Mouse (Mus musculus) CH12.LX (cell line): ENCODE results near the gene Slc25a34. TPM values are rescaled to one million over a fixed set of nuclear protein-coding genes. Genes with fewer than 3 reads are reported as not detected.

ENCODE experiments used
- DNase-seq: peaks from one replicate; pipeline ENCODE4 v3.0.0-alpha.2; 2013; ENCODE audit errors: extremely low read depth
- H3K27ac ChIP-seq: 2 replicates; pipeline ENCODE4 v1.5.1; 2012; ENCODE audit warnings: low read depth, mild to moderate bottlenecking, control low read depth, moderate library complexity; ENCODE audit not compliant: insufficient read depth
- H3K27me3 ChIP-seq: replicated peaks from 2 replicates; pipeline ENCODE3; 2012; ENCODE audit warnings: inconsistent platforms
- H3K36me3 ChIP-seq, 2 experiments: replicated peaks in 1 of 2; 2 replicates each; pipeline versions ENCODE3 to v1.6.1; 2012; ENCODE audit warnings: inconsistent platforms in 1 of 2, low read length in 1 of 2, mild to moderate bottlenecking in 1 of 2, mixed read lengths in 1 of 2, moderate library complexity in 1 of 2; ENCODE audit not compliant: control insufficient read depth in 1 of 2, insufficient read depth in 1 of 2
- H3K4me1 ChIP-seq, 2 experiments: 2 replicates each; pipeline ENCODE4 v1.6.1; 2012; ENCODE audit warnings: inconsistent platforms in 1 of 2, moderate library complexity in 1 of 2; ENCODE audit not compliant: insufficient read depth in 2 of 2, control insufficient read depth in 1 of 2
- H3K4me2 ChIP-seq: 2 replicates; pipeline ENCODE4 v1.6.1; 2012; ENCODE audit warnings: low read depth, mild to moderate bottlenecking, control low read depth; ENCODE audit not compliant: poor library complexity, insufficient read depth, severe bottlenecking
- H3K4me3 ChIP-seq, 3 experiments: fragments of 150-350 bp in 1 of 3; sonication (generic) in 1 of 3; replicated peaks in 1 of 3; 2 replicates each; pipeline versions ENCODE3 to v1.5.1; 2011 to 2012; ENCODE audit warnings: low read depth in 2 of 3, low read length in 2 of 3, mild to moderate bottlenecking in 2 of 3, moderate library complexity in 2 of 3, control low read depth in 1 of 3, improper control_type of control experiment in 1 of 3, inconsistent platforms in 1 of 3, mixed read lengths in 1 of 3; ENCODE audit not compliant: poor library complexity in 1 of 3
- H3K79me2 ChIP-seq: replicated peaks from 2 replicates; pipeline ENCODE4 v1.6.1; 2012; ENCODE audit warnings: mild to moderate bottlenecking, moderate library complexity; ENCODE audit not compliant: control insufficient read depth, poor library complexity, insufficient read depth, severe bottlenecking; ENCODE audit errors: extremely low read depth
- H3K9ac ChIP-seq: 2 replicates; pipeline ENCODE4 v1.6.1; 2012; ENCODE audit warnings: low read depth, mild to moderate bottlenecking, control low read depth, moderate library complexity; ENCODE audit not compliant: insufficient read depth
- H3K9me3 ChIP-seq: replicated peaks from 2 replicates; pipeline ENCODE3; 2012; ENCODE audit warnings: low read length, inconsistent platforms, mixed read lengths
- BHLHE40 ChIP-seq: IDR thresholded peaks from 2 replicates; pipeline ENCODE4 v1.6.1; 2011; ENCODE audit warnings: mild to moderate bottlenecking, low read depth, low read length, improper control_type of control experiment
- CHD2 ChIP-seq: IDR thresholded peaks from 2 replicates; pipeline ENCODE4 v1.6.1; 2011; ENCODE audit warnings: low read length, improper control_type of control experiment
- ETS1 ChIP-seq: conservative IDR thresholded peaks from 2 replicates; pipeline ENCODE4 v1.6.1; 2012; ENCODE audit warnings: low read depth, mild to moderate bottlenecking, inconsistent platforms, low read length, improper control_type of control experiment, moderate library complexity
- IRF4 ChIP-seq: IDR thresholded peaks from 2 replicates; pipeline ENCODE4 v1.6.1; 2014; ENCODE audit warnings: low read depth, mild to moderate bottlenecking, inconsistent platforms, low read length, improper control_type of control experiment
- JUN ChIP-seq: IDR thresholded peaks from 2 replicates; pipeline ENCODE4 v1.6.1; 2011; ENCODE audit warnings: low read depth, mild to moderate bottlenecking, low read length, improper control_type of control experiment, moderate library complexity; ENCODE audit not compliant: insufficient read depth
- JUND ChIP-seq: conservative IDR thresholded peaks from 2 replicates; pipeline ENCODE4 v1.6.1; 2011; ENCODE audit warnings: low read depth, low read length, improper control_type of control experiment
- MAZ ChIP-seq: IDR thresholded peaks from 2 replicates; pipeline ENCODE4 v1.6.1; 2012; ENCODE audit warnings: low read depth, mild to moderate bottlenecking, inconsistent platforms, low read length, improper control_type of control experiment, moderate library complexity
- MEF2A ChIP-seq: IDR thresholded peaks from 2 replicates; pipeline ENCODE4 v1.6.1; 2014; ENCODE audit warnings: low read depth, mild to moderate bottlenecking, inconsistent platforms, low read length, improper control_type of control experiment, borderline replicate concordance
- MXI1 ChIP-seq: IDR thresholded peaks from 2 replicates; pipeline ENCODE4 v1.6.1; 2011; ENCODE audit warnings: mild to moderate bottlenecking, low read depth, low read length, improper control_type of control experiment
- MYC ChIP-seq: IDR thresholded peaks from 2 replicates; pipeline ENCODE4 v1.6.1; 2011; ENCODE audit warnings: low read depth, mild to moderate bottlenecking, improper control_type of control experiment, low read length
- POLR2A ChIP-seq: IDR thresholded peaks from 2 replicates; pipeline ENCODE4 v1.6.1; 2011; ENCODE audit warnings: low read depth, mild to moderate bottlenecking, improper control_type of control experiment, low read length
- RCOR1 ChIP-seq: conservative IDR thresholded peaks from 2 replicates; pipeline ENCODE4 v1.6.1; 2012; ENCODE audit warnings: low read depth, mild to moderate bottlenecking, inconsistent platforms, low read length, improper control_type of control experiment
- SIN3A ChIP-seq: IDR thresholded peaks from 2 replicates; pipeline ENCODE4 v1.6.1; 2012; ENCODE audit warnings: low read length, improper control_type of control experiment, inconsistent platforms
- SMC3 ChIP-seq: IDR thresholded peaks from 2 replicates; pipeline ENCODE4 v1.6.1; 2011; ENCODE audit warnings: low read depth, low read length, improper control_type of control experiment
- UBTF ChIP-seq: IDR thresholded peaks from 2 replicates; pipeline ENCODE4 v1.6.1; 2012; ENCODE audit warnings: low read depth, mild to moderate bottlenecking, inconsistent platforms, low read length, improper control_type of control experiment, moderate library complexity
- ZC3H11A ChIP-seq: IDR thresholded peaks from 2 replicates; pipeline ENCODE4 v1.6.1; 2012; ENCODE audit warnings: low read depth, mild to moderate bottlenecking, inconsistent platforms, low read length, improper control_type of control experiment
- dilution Hi-C: fragments of 300-500 bp; cut with MboI; formaldehyde crosslinking; loops from 2 replicates; pipeline ENCODE4 v1.14.3; 2020; ENCODE audit warnings: low sequenced_read_pairs; ENCODE audit not compliant: extremely low pct_unique_long_range_greater_than_20kb, extremely low pct_ligation_motif_present
- in situ Hi-C: fragments of 300-500 bp; cut with MboI; formaldehyde crosslinking; loops from 3 replicates; pipeline ENCODE4 v1.14.3; 2019; ENCODE audit warnings: low sequenced_read_pairs, low pct_ligation_motif_present, low pct_unique_long_range_greater_than_20kb, mixed read lengths
- polyA plus RNA-seq: library from polyadenylated mRNA; unstranded; fragments of >175 nt; gene quantifications from 2 replicates; pipeline ENCODE4 v1.2.1, GENCODE M21; 2012; ENCODE audit warnings: low read depth; ENCODE audit not compliant: insufficient read length
- total RNA-seq, 2 experiments: library from RNA; depleted of rRNA; stranded (reverse); fragments of 300-350 nt in 1 of 2; fragments of >200 nt in 1 of 2; gene quantifications; 2 replicates each; pipeline ENCODE4 v1.2.3; 2012 to 2014

Gene Slc25a34
- total and polyA plus RNA-seq, 3 experiments = 0.23 to 1.7 (median 0.64) TPM

DNA sequence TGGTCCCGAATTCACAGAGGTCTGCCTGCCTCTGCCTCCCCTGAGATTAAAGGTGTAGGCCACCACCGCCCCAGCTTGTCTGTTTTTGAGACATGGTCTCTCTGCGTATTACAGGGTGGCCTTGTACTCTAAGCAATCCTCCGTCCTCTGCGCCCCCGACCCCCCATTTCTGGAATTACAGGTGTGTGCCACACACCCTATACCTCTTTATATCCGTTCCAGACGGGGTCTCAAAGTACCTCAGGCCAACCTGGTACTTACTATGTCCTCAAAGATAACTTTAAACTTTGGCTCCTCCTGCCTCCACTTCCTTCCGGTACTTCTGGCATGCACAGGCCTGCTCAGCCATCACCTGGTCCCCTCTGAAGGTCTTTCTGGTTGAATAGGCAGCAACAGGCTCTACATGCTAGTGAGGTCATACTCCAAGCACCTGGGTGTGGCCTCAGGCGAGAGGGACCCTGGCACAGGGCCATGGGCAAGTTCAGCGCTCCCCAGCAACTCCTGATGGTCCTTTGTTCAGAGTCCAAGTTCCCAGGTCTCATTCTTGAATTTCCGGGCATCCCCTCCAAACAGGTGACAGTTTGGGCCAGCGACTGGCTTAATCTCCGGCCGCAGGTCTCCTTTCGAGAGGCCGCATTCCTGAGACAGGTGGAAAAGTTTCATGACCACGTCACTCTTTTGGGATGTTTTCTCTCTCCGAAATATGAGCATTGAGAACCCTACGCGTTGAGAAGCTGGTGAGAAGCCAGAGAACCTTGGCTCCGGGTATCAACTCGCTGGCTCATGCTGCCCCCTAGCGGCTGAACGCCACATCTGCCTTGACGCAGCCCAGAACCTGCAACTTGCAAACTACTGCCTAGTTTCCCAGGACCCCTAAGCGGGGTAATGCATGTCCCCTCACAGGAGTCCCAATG, 48.6 kb downstream of the Slc25a34 start (continued):
- TF ChIP-seq MEF2A = peak; percentile 20; the same call in 1 of the 2 replicates
- no peak for TF ChIP-seq CHD2
- TF ChIP-seq ETS1 = peak; percentile 77
- no peak for TF ChIP-seq RCOR1
- no peak; the same call in 1 of the 2 replicates for TF ChIP-seq MXI1
- TF ChIP-seq ZC3H11A = peak; percentile 83
- TF ChIP-seq BHLHE40 = peak; percentile 49; the same call in 1 of the 2 replicates
- TF ChIP-seq MAZ = no peak
- 0 out of 2 replicates have a peak, but pooled peaks have one; percentile 13 for TF ChIP-seq MYC
- no peak; the same call in 1 of the 2 replicates for TF ChIP-seq JUND
- TF ChIP-seq SIN3A = no peak

DNA sequence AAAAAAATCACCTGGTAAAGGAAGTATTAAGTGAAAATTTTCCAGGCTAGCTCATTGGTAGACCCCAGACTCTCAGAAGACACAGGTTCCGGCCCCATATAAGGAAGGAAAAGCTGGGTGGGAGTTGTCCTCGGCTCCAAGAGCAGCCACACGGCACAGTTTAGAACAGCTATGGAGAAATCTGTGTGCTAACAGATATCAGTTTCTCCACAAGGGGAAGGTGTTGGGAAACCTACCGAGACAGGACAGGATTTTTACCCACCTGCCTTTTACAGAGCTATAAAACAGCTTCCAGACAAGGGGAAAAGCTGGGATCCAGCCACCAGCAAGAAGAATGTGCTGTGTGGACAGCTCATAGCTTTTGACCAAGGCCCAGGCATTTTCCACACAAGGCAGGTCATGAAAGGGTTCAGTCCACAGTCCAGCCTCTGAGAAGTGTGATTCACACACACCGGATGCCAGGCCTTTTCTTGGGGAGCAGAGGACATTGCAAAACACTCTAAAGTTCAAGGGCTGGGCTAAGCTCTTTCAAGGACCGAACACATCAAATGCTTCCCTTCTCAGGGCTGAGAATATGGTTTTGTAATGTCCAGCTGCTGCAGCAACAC, 50.2 kb downstream of the Slc25a34 start:
- Histone ChIP-seq H3K9ac (no peak overlapping the region), H3K36me3 (no peaks in the 10 kb centered on the region), H3K4me3 (no peak overlapping the region), H3K79me2 (no peaks in the 10 kb centered on the region), H3K9me3 (peaks cover 3% of the 10 kb centered on the region), H3K4me1 (peaks cover 3 to 24% of the 10 kb centered on the region in 2 experiments), H3K27me3 (no peaks in the 10 kb centered on the region), H3K27ac (no peak overlapping the region), H3K4me2 (no peak overlapping the region)
- in situ Hi-C loops (no loop called here), dilution Hi-C loops (no loop called here)
- no peak for DNase-seq
- TF ChIP-seq BHLHE40 (no peak), JUN (no peak), SMC3 (no peak), POLR2A (no peak), SIN3A (no peak), UBTF (no peak), IRF4 (no peak)
